Mouse (Mus musculus) heart, adult 18-20 months (tissue): Measurements from ENCODE around the gene Olfr160. TPM values are rescaled to one million over a fixed set of nuclear protein-coding genes. Genes with fewer than 3 reads are reported as not detected.

Experiments
- total RNA-seq, 2 experiments: library from RNA; stranded (reverse); gene quantifications; 2 replicates each; pipeline ENCODE4 v1.2.3; 2021

The Olfr160 gene
- total RNA-seq, 2 experiments from 2014 or later: not detected

Other genes starting within 250 kb of the Olfr160 start
- gene Msantd2, start 226.9 kb downstream of the Olfr160 start, total RNA-seq: 1 to 10 TPM; 5.9 to 7.9 TPM
- gene Esam, start 188.2 kb downstream of the Olfr160 start, total RNA-seq: 10 to 100 TPM; 67.1 to 69.5 TPM
- gene Vsig2, start 177.0 kb downstream of the Olfr160 start, total RNA-seq: 1 to 10 TPM; 3.9 to 4.9 TPM
- 1 to 10 TPM; 5.7 to 6.2 TPM for gene Nrgn, start 163.3 kb downstream of the Olfr160 start, total RNA-seq
- gene Siae, start 160.6 kb downstream of the Olfr160 start, total RNA-seq: 1 to 10 TPM; 8.3 to 9.1 TPM
- gene Spa17, start 102.5 kb downstream of the Olfr160 start, total RNA-seq: 1 to 10 TPM; 1.3 to 1.7 TPM
- 10 to 100 TPM; 31.9 to 34.0 TPM for gene Tbrg1, start 58.9 kb downstream of the Olfr160 start, total RNA-seq
- gene Panx3, start 47.0 kb downstream of the Olfr160 start, total RNA-seq: not detected
- gene Olfr874, start 28.9 kb upstream of the Olfr160 start, total RNA-seq: not detected
- not detected for gene Olfr875, start 55.6 kb upstream of the Olfr160 start, total RNA-seq
- not detected for gene Olfr876, start 86.8 kb upstream of the Olfr160 start, total RNA-seq
- gene Olfr877, start 138.0 kb upstream of the Olfr160 start, total RNA-seq: not detected
- gene Olfr145, start 180.5 kb upstream of the Olfr160 start, total RNA-seq: not detected
- not detected for gene Olfr878, start 201.6 kb upstream of the Olfr160 start, total RNA-seq